Mouse (Mus musculus): Measurements from ENCODE around the gene Rab29. TPM values are rescaled to one million over a fixed set of nuclear protein-coding genes. Genes with fewer than 3 reads are reported as not detected.
"Not testable (repeated sequence)": the region's sequence is repeated elsewhere in the genome, so short reads cannot be mapped to it uniquely, and the experiment has no call there.

Gene Rab29
- 13.6 and 13.7 TPM in 2 replicates for polyA plus RNA-seq (2012; ENCODE audit: insufficient read depth, insufficient read length, missing spikeins)

- H3K27ac ChIP-seq (replicated peaks; ENCODE audit: low read depth, low read length) = peak within 1 kb of the TSS; percentile 82
- peak within 1 kb of the TSS; percentile 92 for H3K4me3 ChIP-seq (ENCODE audit: insufficient read depth, low read depth, low read length)
- no peaks in the 10 kb centered on the region; the same call in 1 of the 2 replicates for H3K4me1 ChIP-seq (ENCODE audit: control insufficient read depth, insufficient read depth, insufficient read length, low read length)
Measured at GRCm38 (mm10) chr1:131867093-131867945, at the start of gene Rab29. TSS of gene Rab29 (plus strand) at chr1:131867224.

- H3K4me1 ChIP-seq (ENCODE audit: control insufficient read depth, insufficient read depth, insufficient read length, low read length); H3K27ac ChIP-seq (replicated peaks; ENCODE audit: low read depth, low read length); H3K4me3 ChIP-seq (ENCODE audit: insufficient read depth, low read depth, low read length): not testable (repeated sequence)
Measured at GRCm38 (mm10) chr1:131820353-131820752, 46.7 kb upstream of the Rab29 start.

GRCm38 (mm10) chr1:131820887-131821328 is 46.1 kb upstream of the Rab29 start:
- Histone ChIP-seq H3K4me3 (ENCODE audit: insufficient read depth, low read depth, low read length) (no peak overlapping the region), H3K27ac (replicated peaks; ENCODE audit: low read depth, low read length) (no peak overlapping the region), H3K4me1 (ENCODE audit: control insufficient read depth, insufficient read depth, insufficient read length, low read length) (no peaks in the 10 kb centered on the region)

GRCm38 (mm10) chr1:131822292-131822691 is 44.7 kb upstream of the Rab29 start:
- H3K4me3 ChIP-seq (ENCODE audit: insufficient read depth, low read depth, low read length) = no peak overlapping the region
- no peaks in the 10 kb centered on the region for H3K4me1 ChIP-seq (ENCODE audit: control insufficient read depth, insufficient read depth, insufficient read length, low read length)
- no peak overlapping the region for H3K27ac ChIP-seq (replicated peaks; ENCODE audit: low read depth, low read length)

GRCm38 (mm10) chr1:131822856-131823492 is 44.0 kb upstream of the Rab29 start:
- Histone ChIP-seq H3K27ac (replicated peaks; ENCODE audit: low read depth, low read length) (no peak overlapping the region), H3K4me1 (ENCODE audit: control insufficient read depth, insufficient read depth, insufficient read length, low read length) (no peaks in the 10 kb centered on the region), H3K4me3 (ENCODE audit: insufficient read depth, low read depth, low read length) (no peak overlapping the region)

GRCm38 (mm10) chr1:131823563-131823962 is 43.5 kb upstream of the Rab29 start:
- no peak overlapping the region for H3K27ac ChIP-seq (replicated peaks; ENCODE audit: low read depth, low read length)
- H3K4me3 ChIP-seq (ENCODE audit: insufficient read depth, low read depth, low read length) = no peak overlapping the region
- H3K4me1 ChIP-seq (ENCODE audit: control insufficient read depth, insufficient read depth, insufficient read length, low read length) = no peaks in the 10 kb centered on the region

- H3K4me3 ChIP-seq (ENCODE audit: insufficient read depth, low read depth, low read length) = no peak overlapping the region
- H3K27ac ChIP-seq (replicated peaks; ENCODE audit: low read depth, low read length) = no peak overlapping the region
- H3K4me1 ChIP-seq (ENCODE audit: control insufficient read depth, insufficient read depth, insufficient read length, low read length) = peaks cover 3% of the 10 kb centered on the region
Measured at GRCm38 (mm10) chr1:131824528-131825181, 42.4 kb upstream of the Rab29 start.

GRCm38 (mm10) chr1:131827207-131827786 is 39.7 kb upstream of the Rab29 start, which contains the start of gene Slc41a1:
TSS of gene Slc41a1 (plus strand) at chr1:131827493.
- Histone ChIP-seq H3K27ac (replicated peaks; ENCODE audit: low read depth, low read length) (peak within 1 kb of the TSS; percentile 78), H3K4me1 (ENCODE audit: control insufficient read depth, insufficient read depth, insufficient read length, low read length) (peaks cover 6% of the 10 kb centered on the region), H3K4me3 (ENCODE audit: insufficient read depth, low read depth, low read length) (peak within 1 kb of the TSS; percentile 87)

GRCm38 (mm10) chr1:131827787-131828258 is 39.2 kb upstream of the Rab29 start:
- Histone ChIP-seq H3K4me3 (ENCODE audit: insufficient read depth, low read depth, low read length) (peak overlapping the region; percentile 87), H3K27ac (replicated peaks; ENCODE audit: low read depth, low read length) (peak overlapping the region; percentile 78), H3K4me1 (ENCODE audit: control insufficient read depth, insufficient read depth, insufficient read length, low read length) (peaks cover 6% of the 10 kb centered on the region)

GRCm38 (mm10) chr1:131828297-131829126 is 38.5 kb upstream of the Rab29 start:
- H3K27ac ChIP-seq (replicated peaks; ENCODE audit: low read depth, low read length) = peak overlapping the region; percentile 78
- peaks cover 6% of the 10 kb centered on the region for H3K4me1 ChIP-seq (ENCODE audit: control insufficient read depth, insufficient read depth, insufficient read length, low read length)

GRCm38 (mm10) chr1:131829279-131829678 is 37.7 kb upstream of the Rab29 start:
- peak overlapping the region; percentile 87 for H3K4me3 ChIP-seq (ENCODE audit: insufficient read depth, low read depth, low read length)
- H3K4me1 ChIP-seq (ENCODE audit: control insufficient read depth, insufficient read depth, insufficient read length, low read length) = peaks cover 6% of the 10 kb centered on the region
- H3K27ac ChIP-seq (replicated peaks; ENCODE audit: low read depth, low read length) = no peak overlapping the region

More at GRCm38 (mm10) chr1:131828297-131829126, 38.5 kb upstream of the Rab29 start:
- H3K4me3 ChIP-seq (ENCODE audit: insufficient read depth, low read depth, low read length) = peak overlapping the region; percentile 87

- Histone ChIP-seq H3K4me1 (ENCODE audit: control insufficient read depth, insufficient read depth, insufficient read length, low read length) (peaks cover 6% of the 10 kb centered on the region), H3K4me3 (ENCODE audit: insufficient read depth, low read depth, low read length) (no peak overlapping the region), H3K27ac (replicated peaks; ENCODE audit: low read depth, low read length) (no peak overlapping the region)
Measured at GRCm38 (mm10) chr1:131830561-131830960, 36.5 kb upstream of the Rab29 start.

GRCm38 (mm10) chr1:131830971-131831641 is 35.9 kb upstream of the Rab29 start:
- peaks cover 6% of the 10 kb centered on the region for H3K4me1 ChIP-seq (ENCODE audit: control insufficient read depth, insufficient read depth, insufficient read length, low read length)
- H3K4me3 ChIP-seq (ENCODE audit: insufficient read depth, low read depth, low read length) = no peak overlapping the region
- H3K27ac ChIP-seq (replicated peaks; ENCODE audit: low read depth, low read length) = no peak overlapping the region
